Mouse (Mus musculus) liver, embryonic 14.5 days (tissue): ENCODE data around the gene Xndc1.

Experiments used
- CTCF ChIP-seq: IDR thresholded peaks from 2 replicates; pipeline ENCODE4 v1.5.1; 2016; ENCODE audit warnings: antibody characterized with exemption, low read depth, control low read depth
- EP300 ChIP-seq: IDR thresholded peaks from 2 replicates; pipeline ENCODE4 v1.6.1; 2016; ENCODE audit warnings: antibody characterized with exemption, low read depth

DNA sequence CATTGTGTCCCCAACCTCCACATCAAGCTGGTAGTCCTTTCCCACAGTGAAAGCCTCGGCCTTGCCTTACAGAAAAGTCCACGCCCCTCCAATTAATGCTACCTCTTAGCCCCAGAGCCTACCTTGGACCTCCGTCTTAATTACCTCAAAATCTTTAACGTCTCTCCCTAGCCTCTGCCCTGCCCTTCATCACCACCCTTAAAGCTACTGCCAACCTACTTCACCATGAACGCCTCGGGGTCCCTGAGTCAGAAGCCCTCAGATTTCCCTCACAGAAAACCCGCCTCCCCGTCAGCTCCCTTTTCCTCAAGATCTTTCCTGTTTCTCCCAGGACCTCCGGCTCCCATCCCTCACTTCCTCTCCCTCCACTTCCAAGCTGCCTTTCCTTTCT lies 661 bp upstream of the Xndc1 start:
- no peak for TF ChIP-seq CTCF
- TF ChIP-seq EP300: no peak
